Mouse (Mus musculus) neural tube, embryonic 13.5 days (tissue): ENCODE measurements around the gene Vmn1r70. TPM values are rescaled to one million over a fixed set of nuclear protein-coding genes. Genes with fewer than 3 reads are reported as not detected.

ENCODE experiments used
- ATAC-seq: fragments of 200-750 bp; cut with Nextera tagmentation; 2 replicates; pipeline ENCODE4 v1.8.0; 2017; ENCODE audit warnings: low read depth, mild to moderate bottlenecking, moderate TSS enrichment, moderate library complexity
- H3K27ac ChIP-seq: fragments of 300-500 bp; sonication (generic); replicated peaks from 2 replicates; pipeline ENCODE4 v1.5.1; 2015; ENCODE audit warnings: moderate library complexity, mild to moderate bottlenecking, inconsistent platforms
- H3K27me3 ChIP-seq: fragments of 300-500 bp; sonication (generic); 2 replicates; pipeline ENCODE4 v1.6.1; 2015; ENCODE audit warnings: mild to moderate bottlenecking, inconsistent platforms
- H3K36me3 ChIP-seq: fragments of 300-500 bp; sonication (generic); 2 replicates; pipeline ENCODE4 v1.6.1; 2015; ENCODE audit warnings: mild to moderate bottlenecking, inconsistent platforms
- H3K4me1 ChIP-seq: fragments of 300-500 bp; sonication (generic); replicated peaks from 2 replicates; pipeline ENCODE4 v1.6.1; 2015; ENCODE audit warnings: inconsistent platforms
- H3K4me2 ChIP-seq: fragments of 300-500 bp; sonication (generic); 2 replicates; pipeline ENCODE4 v1.6.1; 2015; ENCODE audit warnings: inconsistent platforms, mild to moderate bottlenecking, moderate library complexity
- H3K4me3 ChIP-seq: fragments of 300-500 bp; sonication (generic); 2 replicates; pipeline ENCODE4 v1.5.1; 2015; ENCODE audit warnings: mild to moderate bottlenecking, inconsistent platforms
- H3K9ac ChIP-seq: fragments of 300-500 bp; sonication (generic); 2 replicates; pipeline ENCODE4 v1.6.1; 2015; ENCODE audit warnings: moderate library complexity, mild to moderate bottlenecking, inconsistent platforms
- H3K9me3 ChIP-seq: fragments of 300-500 bp; sonication (generic); 2 replicates; pipeline ENCODE4 v1.6.1; 2016; ENCODE audit warnings: inconsistent platforms
- WGBS: fragments of 180-500 bp; shearing (Covaris S2); methylation state at CpG from one replicate; pipeline ENCODE4 v1.1.7; 2015; 5-methylcytosine and 5-hydroxymethylcytosine counted together
- polyA plus RNA-seq: library from polyadenylated mRNA; unstranded; fragments of >200 nt; fragmentation: Nextera tagmentation; extraction: Ambion mirVana; gene quantifications from 2 replicates; pipeline ENCODE4 v1.2.1, GENCODE M21; 2015

Vmn1r70 gene
- polyA plus RNA-seq = not detected in 2 replicates

DNA sequence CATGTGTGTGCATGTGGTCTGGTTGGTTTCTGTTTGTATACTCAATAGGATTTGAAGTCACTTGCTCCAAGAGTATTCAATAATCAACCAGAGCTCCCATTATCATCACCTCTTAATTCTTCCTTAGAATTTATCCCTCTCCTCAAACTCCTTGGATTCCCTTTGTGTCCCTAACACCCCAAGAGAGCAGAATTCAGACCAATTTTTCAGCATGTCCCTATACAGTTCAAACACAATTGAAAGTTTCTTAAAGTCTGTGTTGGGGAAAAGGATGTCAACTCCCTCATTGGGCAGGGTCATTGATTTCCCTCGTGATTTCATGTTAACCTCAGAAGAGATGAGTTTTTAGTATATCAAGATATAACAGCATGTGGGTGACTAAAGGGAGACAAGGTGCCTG, at the start of gene Vmn1r70:
TSS of gene Vmn1r70 (plus strand) at position 301 of the 400 bp plus-strand sequence.
- no peaks in the 10 kb centered on the region for H3K4me1 ChIP-seq
- no peak for ATAC-seq
- H3K27ac ChIP-seq = no peak within 1 kb of the TSS
- H3K27me3 ChIP-seq = no peaks in the 10 kb centered on the region
- H3K4me3 ChIP-seq = no peak within 1 kb of the TSS
- WGBS = 72% methylated on average over 1 of the region's 1 CpGs
- H3K4me2 ChIP-seq = no peak within 1 kb of the TSS
- H3K9ac ChIP-seq = no peak within 1 kb of the TSS
- peaks cover 30% of the 10 kb centered on the region for H3K9me3 ChIP-seq
- H3K36me3 ChIP-seq = no peaks in the 10 kb centered on the region

- Histone ChIP-seq H3K27me3 (no peaks in the 10 kb centered on the region), H3K9me3 (peaks cover 25% of the 10 kb centered on the region; the same call in 1 of the 2 replicates), H3K4me1 (no peaks in the 10 kb centered on the region), H3K4me3 (no peak within 1 kb of the TSS), H3K4me2 (no peak within 1 kb of the TSS), H3K27ac (no peak within 1 kb of the TSS), H3K36me3 (no peaks in the 10 kb centered on the region), H3K9ac (no peak within 1 kb of the TSS)
- ATAC-seq = no peak
Measured at GRCm38 (mm10) chr7:10613559-10613958, 17.8 kb upstream of the Vmn1r70 start, which contains the start of gene Vmn1r69. Gene Vmn1r69, minus strand, starts transcription at chr7:10613659.

Other genes with a start within 250 kb of the Vmn1r70 start
- gene Vmn1r67, start 188.2 kb upstream of the Vmn1r70 start, polyA plus RNA-seq = not detected in 2 replicates
- gene Zik1, start 136.1 kb upstream of the Vmn1r70 start, polyA plus RNA-seq = 36.2 and 39.3 TPM in 2 replicates
- gene Vmn1r68, start 73.0 kb upstream of the Vmn1r70 start, polyA plus RNA-seq = not detected in 2 replicates
- not detected in 2 replicates for gene Vmn1r69, start 17.9 kb upstream of the Vmn1r70 start, polyA plus RNA-seq
- not detected in 2 replicates for gene Nlrp4b, start 56.3 kb downstream of the Vmn1r70 start, polyA plus RNA-seq
- gene Vmn1r71, start 122.8 kb downstream of the Vmn1r70 start, polyA plus RNA-seq = not detected in 2 replicates